Mouse (Mus musculus) bone marrow macrophage, adult 2 months (primary cell): ENCODE measurements around the gene Calm2. TPM values are rescaled to one million over a fixed set of nuclear protein-coding genes. Genes with fewer than 3 reads are reported as not detected.

Experiments
- H3K27ac ChIP-seq: 2 replicates; pipeline ENCODE4 v1.5.1; 2012; ENCODE audit warnings: low read depth, low read length; ENCODE audit not compliant: insufficient read depth
- H3K4me1 ChIP-seq: 2 replicates; pipeline ENCODE4 v1.6.1; 2012; ENCODE audit warnings: low read length; ENCODE audit not compliant: control insufficient read depth, insufficient read depth
- H3K4me3 ChIP-seq: 2 replicates; pipeline ENCODE4 v1.5.1; 2012; ENCODE audit warnings: mild to moderate bottlenecking, low read length, moderate library complexity; ENCODE audit not compliant: insufficient read depth
- CTCF ChIP-seq: IDR thresholded peaks from 2 replicates; pipeline ENCODE4 v1.5.1; 2012; ENCODE audit warnings: low read depth, mild to moderate bottlenecking, low read length, moderate library complexity
- POLR2A ChIP-seq: IDR thresholded peaks from 2 replicates; pipeline ENCODE4 v1.6.1; 2012; ENCODE audit warnings: mild to moderate bottlenecking, low read depth, low read length, borderline replicate concordance
- polyA plus RNA-seq: library from polyadenylated mRNA; stranded (reverse); fragments of >200 nt; gene quantifications from 2 replicates; pipeline ENCODE4 v1.2.4, GENCODE M21; 2012; ENCODE audit not compliant: missing spikeins, insufficient read depth, insufficient read length

The Calm2 gene
- polyA plus RNA-seq, 1 experiment, result 938 TPM

- H3K4me3 ChIP-seq, result peak overlapping the region; percentile 94
- peak overlapping the region; percentile 84 for H3K27ac ChIP-seq
- no peak for TF ChIP-seq CTCF
- no peak for TF ChIP-seq POLR2A
- H3K4me1 ChIP-seq, result peaks cover 23% of the 10 kb centered on the region
Measured at GRCm38 (mm10) chr17:87445917-87446766, 593 bp downstream of the Calm2 start.

GRCm38 (mm10) chr17:87445337-87445916, 1.3 kb downstream of the Calm2 start:
- Histone ChIP-seq H3K4me1 (peaks cover 25% of the 10 kb centered on the region), H3K27ac (peak overlapping the region; percentile 32; the same call in 1 of the 2 replicates), H3K4me3 (peak overlapping the region; percentile 94)
- TF ChIP-seq POLR2A (no peak), CTCF (no peak)

GRCm38 (mm10) chr17:87444763-87445162, 2.0 kb downstream of the Calm2 start:
- Histone ChIP-seq H3K4me1 (peaks cover 31% of the 10 kb centered on the region), H3K27ac (no peak overlapping the region), H3K4me3 (peak overlapping the region; percentile 5; the same call in 1 of the 2 replicates)
- no peak for TF ChIP-seq CTCF

GRCm38 (mm10) chr17:87441537-87441936, 5.2 kb downstream of the Calm2 start:
- no peak overlapping the region for H3K27ac ChIP-seq
- H3K4me3 ChIP-seq, result no peak overlapping the region
- H3K4me1 ChIP-seq, result peaks cover 25% of the 10 kb centered on the region
- TF ChIP-seq CTCF, result no peak
- TF ChIP-seq POLR2A, result no peak

- no peak for TF ChIP-seq POLR2A
- no peak for TF ChIP-seq CTCF
- Histone ChIP-seq H3K27ac (no peak overlapping the region), H3K4me1 (peaks cover 25% of the 10 kb centered on the region), H3K4me3 (no peak overlapping the region)
Measured at GRCm38 (mm10) chr17:87439441-87439840, 7.3 kb downstream of the Calm2 start.

- Histone ChIP-seq H3K4me3 (no peak overlapping the region), H3K27ac (no peak overlapping the region)
- TF ChIP-seq CTCF, result no peak
- TF ChIP-seq POLR2A, result no peak
Measured at GRCm38 (mm10) chr17:87433929-87434328, 12.8 kb downstream of the Calm2 start.

GRCm38 (mm10) chr17:87432743-87433142, 14.0 kb downstream of the Calm2 start:
- 0 out of 2 replicates have a peak, but pooled peaks cover 3% of the 10 kb centered on the region for H3K4me1 ChIP-seq
- no peak for TF ChIP-seq CTCF
- no peak for TF ChIP-seq POLR2A
- no peak overlapping the region for H3K27ac ChIP-seq
- no peak overlapping the region for H3K4me3 ChIP-seq

More at GRCm38 (mm10) chr17:87433929-87434328, 12.8 kb downstream of the Calm2 start:
- H3K4me1 ChIP-seq, result 0 out of 2 replicates have a peak, but pooled peaks cover 3% of the 10 kb centered on the region

- Histone ChIP-seq H3K4me3 (no peak overlapping the region), H3K4me1 (no peaks in the 10 kb centered on the region), H3K27ac (no peak overlapping the region)
- TF ChIP-seq CTCF (no peak), POLR2A (no peak)
Measured at GRCm38 (mm10) chr17:87432314-87432713, 14.4 kb downstream of the Calm2 start.

GRCm38 (mm10) chr17:87429431-87429830, 17.3 kb downstream of the Calm2 start:
- Histone ChIP-seq H3K4me1 (no peaks in the 10 kb centered on the region), H3K27ac (no peak overlapping the region), H3K4me3 (no peak overlapping the region)
- no peak for TF ChIP-seq POLR2A
- TF ChIP-seq CTCF, result no peak

- TF ChIP-seq CTCF (no peak), POLR2A (no peak)
- H3K4me3 ChIP-seq, result no peak within 1 kb of the TSS
- H3K4me1 ChIP-seq, result no peaks in the 10 kb centered on the region
- H3K27ac ChIP-seq, result no peak within 1 kb of the TSS
Measured at GRCm38 (mm10) chr17:87427511-87427910, 19.2 kb downstream of the Calm2 start, which contains the start of gene Stpg4. Gene Stpg4, minus strand, starts transcription at chr17:87427741.
